Mouse (Mus musculus): ENCODE measurements around the gene Stt3a.
A peak's percentile ranks its signal among the peaks of the same experiment; 100 is the strongest.

Stt3a gene

GRCm38 (mm10) chr9:36767203-36768143 is at the start of gene Stt3a:
Gene Stt3a (minus strand): TSS chr9:36767679.
- DNase-seq: peak; percentile 100

DNA sequence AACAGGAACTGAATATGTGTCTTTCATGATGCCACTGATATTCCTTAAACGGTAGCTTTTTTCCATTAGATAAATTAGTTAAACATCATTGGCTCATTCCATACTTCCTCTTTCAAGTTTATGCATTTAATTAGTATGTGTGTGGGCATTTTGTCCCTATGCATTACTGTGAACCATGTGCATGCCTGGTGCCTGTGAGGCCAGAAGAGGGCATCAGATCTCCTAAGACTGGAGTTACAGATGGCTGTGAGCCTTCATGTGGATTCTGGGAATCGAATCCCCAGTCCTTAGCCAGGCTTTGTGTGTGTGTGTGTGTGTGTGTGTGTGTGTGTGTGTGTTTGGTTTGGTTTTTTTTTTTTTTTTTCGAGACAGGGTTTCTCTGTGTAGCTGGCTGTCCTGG is 47.0 kb upstream of the Stt3a start:
- DNase-seq: no peak

DNA sequence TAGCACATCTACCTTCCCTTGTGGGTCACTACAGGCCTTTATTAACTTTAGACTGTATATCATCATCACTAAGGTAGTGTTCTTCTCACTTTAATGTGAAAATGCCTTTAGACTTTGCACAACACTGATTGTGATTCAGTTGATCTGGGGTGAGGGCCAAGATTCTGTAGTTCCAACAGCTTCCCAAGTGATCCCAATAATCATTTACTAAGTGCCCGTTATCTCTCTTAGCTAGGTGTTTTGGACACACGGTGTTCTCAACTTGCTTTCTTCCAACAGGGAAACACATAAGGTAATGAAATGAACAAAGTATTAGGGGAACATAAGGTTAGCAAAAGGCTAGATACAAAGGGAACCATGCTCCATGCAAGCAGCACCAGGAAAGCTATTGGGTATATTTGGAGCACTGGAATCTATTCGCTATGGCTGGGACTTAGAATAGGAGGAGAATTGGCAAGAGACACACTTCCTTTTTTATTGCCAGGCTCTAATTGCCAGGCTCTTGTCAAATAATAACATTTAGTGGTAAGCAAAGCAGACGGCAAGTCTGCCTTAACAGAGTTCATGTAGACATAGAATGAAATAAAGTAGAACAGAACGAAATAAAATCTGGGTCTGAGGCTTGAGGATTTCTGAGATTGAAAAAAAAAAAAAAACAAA is 40.8 kb upstream of the Stt3a start:
- no peak for DNase-seq

GRCm38 (mm10) chr9:36805256-36805975 is 37.9 kb upstream of the Stt3a start:
- peak; percentile 78 for DNase-seq

GRCm38 (mm10) chr9:36803926-36804325 is 36.4 kb upstream of the Stt3a start:
- peak; percentile 69 for DNase-seq

DNA sequence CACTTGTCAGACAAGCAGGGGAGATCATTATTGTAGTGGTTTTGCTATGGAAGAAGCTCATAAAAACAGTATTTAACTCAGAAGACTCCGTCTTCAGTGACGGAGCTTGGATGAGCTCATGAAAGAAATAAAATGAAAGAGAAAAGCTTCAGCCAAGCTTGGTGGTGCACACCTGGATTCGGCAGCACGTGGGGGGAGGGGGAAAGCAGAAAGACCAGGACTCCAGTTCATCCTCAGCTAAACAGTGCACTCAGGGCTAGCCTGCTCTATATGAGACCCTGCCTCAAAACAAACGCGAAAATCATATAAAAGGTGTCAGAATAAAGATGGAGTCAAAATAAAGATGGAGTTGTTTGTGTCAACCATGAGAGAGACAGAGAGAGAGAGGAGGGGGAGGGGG is 35.9 kb upstream of the Stt3a start:
- no peak for DNase-seq

GRCm38 (mm10) chr9:36802951-36803350 is 35.5 kb upstream of the Stt3a start:
- no peak for DNase-seq

DNA sequence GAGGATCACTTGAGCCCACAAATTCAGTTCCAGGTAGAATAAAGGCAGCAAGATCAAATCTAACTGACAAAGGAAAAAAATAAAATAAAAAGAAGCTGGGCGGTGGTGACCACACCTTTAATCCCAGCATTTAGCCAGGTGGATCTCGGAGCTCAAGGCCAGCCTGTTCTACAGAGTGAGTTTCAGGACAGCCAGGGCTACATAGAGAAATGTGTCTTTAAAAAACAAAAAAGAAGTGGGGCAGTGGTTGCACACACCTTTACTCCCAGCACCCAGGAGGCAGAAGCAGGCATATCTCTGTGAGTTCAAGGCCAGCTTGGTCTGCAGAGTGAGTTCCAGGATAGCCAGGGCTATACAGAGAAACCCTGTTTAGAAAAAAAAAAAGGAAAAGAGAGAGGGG is 34.5 kb upstream of the Stt3a start:
- DNase-seq: peak; percentile 55

DNA sequence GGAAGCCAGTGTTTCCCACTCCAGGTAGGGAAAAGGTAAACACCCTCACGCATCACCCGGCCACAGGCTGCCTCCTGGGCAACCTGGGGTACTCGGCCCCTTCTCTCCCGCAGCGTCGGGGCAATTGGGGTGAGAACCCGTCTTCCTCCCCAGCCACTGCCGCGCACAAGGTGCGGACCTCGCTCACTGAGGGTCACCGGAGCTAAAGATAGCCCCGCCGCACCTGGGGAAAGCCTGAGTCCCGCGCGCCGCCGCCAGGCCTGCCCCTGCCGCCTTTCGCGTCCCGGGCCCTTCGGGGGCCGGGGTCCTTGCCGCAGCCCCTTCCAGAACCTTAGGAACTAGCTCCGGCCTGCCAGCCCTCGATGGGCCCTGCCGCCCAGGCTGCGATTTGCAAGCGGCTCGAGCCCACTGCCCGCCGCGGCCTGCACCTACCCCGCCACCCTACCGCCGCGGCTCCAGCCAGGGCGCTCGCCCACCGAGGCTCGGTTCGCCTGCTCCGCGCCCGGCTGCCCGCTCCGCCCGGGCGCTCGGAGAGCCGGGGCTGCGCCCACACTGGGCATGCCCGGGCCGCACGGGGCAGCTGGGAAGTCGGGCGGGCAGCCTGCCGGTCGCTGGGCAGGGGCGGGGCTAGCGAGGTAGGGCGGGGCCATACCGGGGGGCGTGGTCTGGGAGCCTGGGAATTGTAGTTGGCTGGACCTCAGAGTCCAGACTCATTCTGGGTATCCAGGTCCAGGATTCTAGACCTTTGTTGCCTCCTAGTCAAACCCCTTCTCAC is 29.5 kb upstream of the Stt3a start, which contains the start of gene Ei24:
TSS of gene Ei24 (minus strand) at position 613 of the 775 bp plus-strand sequence.
- DNase-seq: peak; percentile 99

DNA sequence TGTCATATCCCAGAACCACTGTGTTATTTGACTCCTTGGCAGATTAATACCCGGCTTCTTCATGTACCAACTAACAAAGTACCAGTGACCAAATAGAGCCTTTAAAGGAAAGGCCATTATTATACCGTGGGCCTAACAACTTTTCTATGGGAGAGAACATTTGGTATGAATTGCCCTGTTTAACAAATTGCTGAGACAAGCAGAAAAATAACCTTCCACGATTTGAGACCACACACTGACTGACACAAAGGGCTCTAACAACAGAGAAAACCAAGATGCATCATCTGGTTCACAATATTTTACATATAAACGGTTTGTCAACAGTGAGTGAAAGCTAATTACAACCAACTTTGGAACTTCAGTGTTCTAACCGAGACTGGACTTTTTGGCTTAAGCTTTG is 28.7 kb upstream of the Stt3a start:
- DNase-seq: no peak

GRCm38 (mm10) chr9:36795556-36795955 is 28.1 kb upstream of the Stt3a start:
- DNase-seq: peak; percentile 55

- peak; percentile 49 for DNase-seq
These were observed 27.0 kb upstream of the Stt3a start for GRCm38 (mm10) chr9:36794487-36794886.

- peak; percentile 61 for DNase-seq
These were observed 24.7 kb upstream of the Stt3a start for GRCm38 (mm10) chr9:36792191-36792590.

DNA sequence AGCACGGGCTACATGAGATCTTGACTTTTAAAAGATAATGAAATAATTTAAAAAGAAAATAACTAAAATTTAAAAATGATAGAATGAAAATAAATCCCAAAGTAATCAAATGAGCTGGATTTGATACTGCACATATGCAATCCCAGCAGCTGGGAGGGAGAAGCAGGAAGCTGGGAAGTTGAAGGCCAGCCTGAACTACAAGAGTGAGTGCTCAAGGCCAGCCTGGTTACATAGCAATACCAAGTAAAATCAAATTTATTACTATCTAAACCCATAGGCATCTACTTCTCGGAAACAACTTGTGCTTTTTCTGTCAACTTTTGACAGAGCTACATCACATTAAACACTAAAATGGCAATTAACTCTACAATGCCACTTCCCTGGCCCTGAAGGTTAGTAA is 16.4 kb upstream of the Stt3a start:
- DNase-seq: peak; percentile 22

DNA sequence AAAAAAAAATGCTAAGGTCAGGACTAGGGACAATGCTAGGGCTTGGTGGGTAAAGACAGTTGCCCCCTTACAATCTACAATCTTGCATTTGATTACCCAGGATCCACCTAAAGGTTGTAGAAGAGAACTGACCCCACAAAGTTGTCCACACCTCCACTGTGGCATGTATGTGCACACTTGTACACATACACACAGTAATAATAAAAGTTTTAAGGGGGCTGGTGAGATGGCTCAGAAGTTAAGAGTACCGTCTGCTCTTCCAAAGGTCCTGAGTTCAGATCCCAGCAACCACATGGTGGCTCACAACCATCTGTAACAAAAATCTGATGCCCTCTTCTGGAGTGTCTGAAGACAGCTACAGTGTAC is 1.6 kb upstream of the Stt3a start:
- DNase-seq: no peak

GRCm38 (mm10) chr9:36768156-36769047 is 923 bp upstream of the Stt3a start:
- peak; percentile 96 for DNase-seq

DNA sequence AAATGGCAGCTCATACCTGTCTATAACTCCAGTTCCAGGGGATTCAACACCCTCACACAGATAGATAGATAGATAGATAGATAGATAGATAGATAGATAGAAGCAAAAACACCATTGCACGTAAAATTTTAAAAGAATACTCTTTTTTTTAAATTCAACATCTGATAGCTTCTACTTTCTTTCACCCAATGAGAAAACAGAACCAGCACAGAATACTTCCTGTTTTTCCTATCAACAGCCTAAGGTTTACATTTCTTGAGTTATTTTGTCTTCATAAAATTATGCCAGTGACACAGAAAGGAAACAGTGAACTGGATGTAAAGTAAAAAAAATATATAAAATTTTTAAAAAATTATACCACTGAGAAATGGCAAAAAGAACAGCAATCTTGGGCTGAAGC is 3.1 kb downstream of the Stt3a start:
- DNase-seq: no peak

- DNase-seq: no peak
These were observed 40.3 kb downstream of the Stt3a start, which contains the start of gene Chek1 for GRCm38 (mm10) chr9:36727034-36727755. Gene Chek1 (minus strand): TSS chr9:36727065.

GRCm38 (mm10) chr9:36726131-36727033 is 41.1 kb downstream of the Stt3a start:
- peak; percentile 99 for DNase-seq

GRCm38 (mm10) chr9:36716624-36717023 is 50.9 kb downstream of the Stt3a start:
- DNase-seq: no peak

All from heart, adult 11 months (tissue).